Mouse (Mus musculus): Measurements from ENCODE around the gene Gpx4.

DNA sequence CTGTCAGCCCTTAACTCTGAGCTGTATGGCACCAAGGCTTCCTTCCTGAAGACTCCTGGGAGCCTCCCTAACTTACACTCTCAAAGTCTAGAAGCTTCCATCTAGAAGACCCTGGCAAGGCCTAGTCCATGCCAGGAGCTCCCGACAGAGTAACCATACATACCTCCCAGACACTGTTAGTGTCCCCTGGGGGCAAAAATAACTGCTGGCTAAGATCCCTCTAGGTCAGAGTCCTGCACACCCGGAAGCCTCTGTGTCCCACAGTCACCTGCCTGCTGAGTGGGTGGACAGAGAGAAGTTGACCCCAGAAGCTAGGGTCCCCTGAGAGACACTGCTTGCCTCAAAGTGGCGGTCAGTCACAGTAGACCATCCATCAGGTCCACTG lies 24.5 kb downstream of the Gpx4 start:
- TF ChIP-seq CTCF (IDR thresholded peaks at IDR 0.05; ENCODE audit: borderline replicate concordance, insufficient read depth, low read length) (no peak), POLR2A (IDR thresholded peaks at IDR 0.05; ENCODE audit: low read depth, low read length) (no peak)
